Mouse (Mus musculus) MEL (cell line): ENCODE measurements around the gene Eif1ad. TPM values are rescaled to one million over a fixed set of nuclear protein-coding genes. Genes with fewer than 3 reads are reported as not detected.

Source experiments
- DNase-seq: peaks from one replicate; pipeline ENCODE4 v3.0.0; 2011; ENCODE audit warnings: low read depth, low spot score
- H3K27ac ChIP-seq: 2 replicates; pipeline ENCODE4 v1.5.1; 2012; ENCODE audit warnings: low read depth, mild to moderate bottlenecking, control low read depth, low read length, moderate library complexity; ENCODE audit not compliant: control insufficient read depth
- H3K27me3 ChIP-seq, 2 experiments: fragments of 150-350 bp in 1 of 2; sonication (generic) in 1 of 2; 2 replicates each; pipeline ENCODE4 v1.6.1; 2012; ENCODE audit warnings: low read length in 2 of 2, mild to moderate bottlenecking in 2 of 2, improper control_type of control experiment in 1 of 2, moderate library complexity in 1 of 2; ENCODE audit not compliant: insufficient read depth in 2 of 2, control insufficient read depth in 1 of 2
- H3K36me3 ChIP-seq, 2 experiments: 2 replicates each; pipeline ENCODE4 v1.6.1; 2012 to 2014; ENCODE audit warnings: low read length in 2 of 2, improper control_type of control experiment in 1 of 2, inconsistent platforms in 1 of 2, mild to moderate bottlenecking in 1 of 2; ENCODE audit not compliant: insufficient read depth in 2 of 2, control insufficient read depth in 1 of 2
- H3K4me1 ChIP-seq, 2 experiments: fragments of 150-350 bp in 1 of 2; sonication (generic) in 1 of 2; 2 replicates each; pipeline ENCODE4 v1.6.1; 2012; ENCODE audit warnings: low read length in 2 of 2, improper control_type of control experiment in 1 of 2, mild to moderate bottlenecking in 1 of 2; ENCODE audit not compliant: insufficient read depth in 2 of 2, control insufficient read depth in 1 of 2
- H3K4me3 ChIP-seq, 2 experiments: fragments of 150-350 bp in 1 of 2; sonication (generic) in 1 of 2; 2 replicates each; pipeline ENCODE4 v1.5.1; 2012; ENCODE audit warnings: low read depth in 2 of 2, low read length in 2 of 2, mild to moderate bottlenecking in 2 of 2, moderate library complexity in 2 of 2, control low read depth in 1 of 2, improper control_type of control experiment in 1 of 2; ENCODE audit not compliant: control insufficient read depth in 1 of 2, insufficient read depth in 1 of 2
- H3K79me2 ChIP-seq: 2 replicates; pipeline ENCODE4 v1.6.1; 2012; ENCODE audit warnings: mild to moderate bottlenecking, low read length, moderate library complexity; ENCODE audit not compliant: control insufficient read depth, poor library complexity, insufficient read depth
- H3K9ac ChIP-seq: 2 replicates; pipeline ENCODE4 v1.6.1; 2012; ENCODE audit warnings: low read depth, mild to moderate bottlenecking, control low read depth, low read length, moderate library complexity; ENCODE audit not compliant: control insufficient read depth, poor library complexity, severe bottlenecking
- H3K9me3 ChIP-seq: fragments of 150-350 bp; sonication (generic); replicated peaks from 2 replicates; pipeline ENCODE4 v1.6.1; 2012; ENCODE audit warnings: mild to moderate bottlenecking, low read length, improper control_type of control experiment, moderate library complexity; ENCODE audit not compliant: insufficient read depth
- BHLHE40 ChIP-seq: IDR thresholded peaks from 2 replicates; pipeline ENCODE4 v1.6.1; 2012; ENCODE audit warnings: low read depth, mild to moderate bottlenecking, inconsistent platforms, low read length, improper control_type of control experiment, borderline replicate concordance
- CHD1 ChIP-seq: IDR thresholded peaks from 2 replicates; pipeline ENCODE4 v1.6.1; 2012; ENCODE audit warnings: low read depth, mild to moderate bottlenecking, inconsistent platforms, low read length, improper control_type of control experiment
- CTCF ChIP-seq, 3 experiments: IDR thresholded peaks in 2 of 3; conservative IDR thresholded peaks in 1 of 3; 2 replicates each; pipeline ENCODE4 v1.5.1; 2011 to 2012; ENCODE audit warnings: low read length in 3 of 3, low read depth in 2 of 3, mild to moderate bottlenecking in 2 of 3, improper control_type of control experiment in 1 of 3, inconsistent platforms in 1 of 3, mixed read lengths in 1 of 3, moderate library complexity in 1 of 3; ENCODE audit not compliant: control insufficient read depth in 1 of 3, insufficient read depth in 1 of 3, poor library complexity in 1 of 3, severe bottlenecking in 1 of 3
- E2F4 ChIP-seq: IDR thresholded peaks from 2 replicates; pipeline ENCODE4 v1.6.1; 2011; ENCODE audit warnings: low read depth, low read length, improper control_type of control experiment, borderline replicate concordance
- ELF1 ChIP-seq: IDR thresholded peaks from 2 replicates; pipeline ENCODE4 v1.6.1; 2014; ENCODE audit warnings: low read depth, mild to moderate bottlenecking, inconsistent platforms, low read length, improper control_type of control experiment, moderate library complexity
- EP300 ChIP-seq, 2 experiments: IDR thresholded peaks; 2 replicates each; pipeline ENCODE4 v1.6.1; 2011; ENCODE audit warnings: improper control_type of control experiment in 2 of 2, low read length in 2 of 2, low read depth in 1 of 2, mild to moderate bottlenecking in 1 of 2
- GATA1 ChIP-seq: IDR thresholded peaks from 2 replicates; pipeline ENCODE4 v1.6.1; 2011; ENCODE audit warnings: low read depth, low read length, improper control_type of control experiment
- KAT2A ChIP-seq: conservative IDR thresholded peaks from 2 replicates; pipeline ENCODE4 v1.6.1; 2012; ENCODE audit warnings: low read depth, low read length, improper control_type of control experiment, inconsistent platforms
- MAZ ChIP-seq: IDR thresholded peaks from 2 replicates; pipeline ENCODE4 v1.6.1; 2012; ENCODE audit warnings: low read depth, mild to moderate bottlenecking, inconsistent platforms, low read length, improper control_type of control experiment
- MXI1 ChIP-seq: IDR thresholded peaks from 2 replicates; pipeline ENCODE4 v1.6.1; 2011; ENCODE audit warnings: mild to moderate bottlenecking, low read depth, low read length, improper control_type of control experiment
- NRF1 ChIP-seq: IDR thresholded peaks from 2 replicates; pipeline ENCODE4 v1.6.1; 2014; ENCODE audit warnings: low read depth, mild to moderate bottlenecking, inconsistent platforms, low read length, improper control_type of control experiment, moderate library complexity; ENCODE audit not compliant: poor library complexity, insufficient read depth, severe bottlenecking
- POLR2A ChIP-seq, 2 experiments: IDR thresholded peaks; 2 replicates each; pipeline ENCODE4 v1.6.1; 2011 to 2012; ENCODE audit warnings: low read length in 2 of 2, mild to moderate bottlenecking in 2 of 2, control low read depth in 1 of 2, improper control_type of control experiment in 1 of 2, low read depth in 1 of 2, moderate library complexity in 1 of 2; ENCODE audit not compliant: control insufficient read depth in 1 of 2, insufficient read depth in 1 of 2, poor library complexity in 1 of 2
- POLR2AphosphoS2 ChIP-seq: IDR thresholded peaks from 2 replicates; pipeline ENCODE4 v1.6.1; 2011; ENCODE audit warnings: low read length, improper control_type of control experiment
- POLR2AphosphoS5 ChIP-seq: IDR thresholded peaks from 2 replicates; pipeline ENCODE4 v1.6.1; 2012; ENCODE audit warnings: low read depth, borderline replicate concordance, mild to moderate bottlenecking, inconsistent platforms, low read length, moderate library complexity, mixed read lengths
- RAD21 ChIP-seq: IDR thresholded peaks from 2 replicates; pipeline ENCODE4 v1.6.1; 2011; ENCODE audit warnings: mild to moderate bottlenecking, low read depth, low read length, improper control_type of control experiment
- RCOR1 ChIP-seq: IDR thresholded peaks from 2 replicates; pipeline ENCODE4 v1.6.1; 2012; ENCODE audit warnings: low read depth, mild to moderate bottlenecking, inconsistent platforms, low read length, improper control_type of control experiment
- SIN3A ChIP-seq: IDR thresholded peaks from 2 replicates; pipeline ENCODE4 v1.6.1; 2012; ENCODE audit warnings: low read length, improper control_type of control experiment, inconsistent platforms
- SMC3 ChIP-seq: IDR thresholded peaks from 2 replicates; pipeline ENCODE4 v1.6.1; 2011; ENCODE audit warnings: low read depth, low read length, improper control_type of control experiment
- TAL1 ChIP-seq: IDR thresholded peaks from 2 replicates; pipeline ENCODE4 v1.6.1; 2012; ENCODE audit warnings: mild to moderate bottlenecking, inconsistent platforms, low read length, moderate library complexity, mixed read lengths
- TBP ChIP-seq: IDR thresholded peaks from 2 replicates; pipeline ENCODE4 v1.8.0; 2011; ENCODE audit warnings: low read depth, low read length, improper control_type of control experiment
- TCF12 ChIP-seq: IDR thresholded peaks from 2 replicates; pipeline ENCODE4 v1.6.1; 2014; ENCODE audit warnings: low read depth, mild to moderate bottlenecking, inconsistent platforms, low read length, improper control_type of control experiment, moderate library complexity
- UBTF ChIP-seq: IDR thresholded peaks from 2 replicates; pipeline ENCODE4 v1.6.1; 2012; ENCODE audit warnings: low read depth, mild to moderate bottlenecking, inconsistent platforms, low read length, improper control_type of control experiment, moderate library complexity, borderline replicate concordance; ENCODE audit not compliant: insufficient read depth
- USF1 ChIP-seq: IDR thresholded peaks from 2 replicates; pipeline ENCODE4 v1.6.1; 2014; ENCODE audit warnings: low read depth, mild to moderate bottlenecking, inconsistent platforms, low read length, improper control_type of control experiment, moderate library complexity
- USF2 ChIP-seq, 2 experiments: IDR thresholded peaks; 2 replicates each; pipeline ENCODE4 v1.6.1; 2011 to 2012; ENCODE audit warnings: improper control_type of control experiment in 2 of 2, low read length in 2 of 2, borderline replicate concordance in 1 of 2, inconsistent platforms in 1 of 2, low read depth in 1 of 2, mild to moderate bottlenecking in 1 of 2; ENCODE audit not compliant: insufficient read depth in 1 of 2
- ZC3H11A ChIP-seq: IDR thresholded peaks from 2 replicates; pipeline ENCODE4 v1.6.1; 2012; ENCODE audit warnings: low read depth, mild to moderate bottlenecking, inconsistent platforms, low read length, improper control_type of control experiment
- ZNF384 ChIP-seq: IDR thresholded peaks from 2 replicates; pipeline ENCODE4 v1.6.1; 2012; ENCODE audit warnings: low read depth, mild to moderate bottlenecking, inconsistent platforms, low read length, improper control_type of control experiment
- polyA plus RNA-seq, 2 experiments: library from polyadenylated mRNA; stranded (reverse) in 1 of 2; unstranded in 1 of 2; fragments of >175 nt in 1 of 2; fragments of >200 nt in 1 of 2; gene quantifications; 2 replicates each; pipeline versions ENCODE4 v1.2.1 to v1.2.4; 2012; ENCODE audit warnings: low replicate concordance in 2 of 2, low read depth in 1 of 2; ENCODE audit not compliant: insufficient read length in 2 of 2, insufficient read depth in 1 of 2, missing spikeins in 1 of 2
- total RNA-seq: library from RNA; depleted of rRNA; stranded (reverse); fragments of 300-350 nt; gene quantifications from 2 replicates; pipeline ENCODE4 v1.2.3, GENCODE M21; 2012

Gene Eif1ad
- total and polyA plus RNA-seq, 3 experiments: 121 to 129 TPM; not detected in 1

- TF ChIP-seq RCOR1 (no peak), TBP (no peak), GATA1 (no peak), UBTF (no peak), ZC3H11A (no peak)
Observed at GRCm38 (mm10) chr19:5366175-5367052, at the start of gene Eif1ad (continued).

- Histone ChIP-seq H3K4me3 (no peak overlapping the region), H3K79me2 (no peaks in the 10 kb centered on the region), H3K9me3 (no peaks in the 10 kb centered on the region), H3K27me3 (peaks cover 2 to 3% of the 10 kb centered on the region in 2 experiments; a peak in 3 of 4 replicates), H3K4me1 (no peaks in the 10 kb centered on the region), H3K36me3 (no peaks in the 10 kb centered on the region), H3K9ac (no peak overlapping the region), H3K27ac (no peak overlapping the region)
- no peak for DNase-seq
- TF ChIP-seq ELF1 (no peak), POLR2A (IDR thresholded peaks at IDR 0.05; ENCODE audit: control insufficient read depth in 1 of 2, insufficient read depth in 1 of 2, low read depth in 1 of 2, low read length in 2 of 2, poor library complexity in 1 of 2) (no peak), KAT2A (no peak), EP300 (IDR thresholded peaks at IDR 0.05; ENCODE audit: low read depth in 1 of 2, low read length in 2 of 2) (no peak), RAD21 (no peak), TAL1 (no peak), BHLHE40 (no peak), UBTF (no peak), NRF1 (no peak), POLR2AphosphoS2 (no peak), TCF12 (no peak), ZNF384 (no peak), SMC3 (no peak)
Observed at GRCm38 (mm10) chr19:5323801-5324200, 42.7 kb upstream of the Eif1ad start.

- H3K27me3 ChIP-seq: peaks cover 3% of the 10 kb centered on the region in 2 experiments; a peak in 3 of 4 replicates
- no peak for TF ChIP-seq USF2 (IDR thresholded peaks at IDR 0.05; ENCODE audit: borderline replicate concordance in 1 of 2, insufficient read depth in 1 of 2, low read depth in 1 of 2, low read length in 2 of 2)
- no peak for TF ChIP-seq CTCF (IDR thresholded peaks at IDR 0.05 in 2 of 3, conservative IDR thresholded peaks at IDR 0.05 in 1 of 3; ENCODE audit: control insufficient read depth in 1 of 3, insufficient read depth in 1 of 3, low read depth in 2 of 3, low read length in 3 of 3, poor library complexity in 1 of 3, severe bottlenecking in 1 of 3)
- TF ChIP-seq SIN3A: no peak
- no peak for TF ChIP-seq POLR2AphosphoS5
- TF ChIP-seq ZC3H11A: no peak
- TF ChIP-seq SMC3: no peak
- no peak for TF ChIP-seq CHD1
- TF ChIP-seq USF1: no peak
- TF ChIP-seq ZNF384: no peak
- TF ChIP-seq EP300 (IDR thresholded peaks at IDR 0.05; ENCODE audit: low read depth in 1 of 2, low read length in 2 of 2): no peak
- TF ChIP-seq E2F4: no peak
- no peak for TF ChIP-seq MAZ
- no peak for TF ChIP-seq MXI1
- TF ChIP-seq, all 39 proteins: peak for 0
- Histone ChIP-seq H3K4me1 (no peaks in the 10 kb centered on the region), H3K4me3 (no peak overlapping the region), H3K9ac (no peak overlapping the region), H3K9me3 (no peaks in the 10 kb centered on the region), H3K27ac (no peak overlapping the region), H3K36me3 (no peaks in the 10 kb centered on the region), H3K79me2 (no peaks in the 10 kb centered on the region)
- no peak for DNase-seq
Observed at GRCm38 (mm10) chr19:5327970-5328369, 38.6 kb upstream of the Eif1ad start.
